Mouse (Mus musculus) forebrain, embryonic 12.5 days (tissue): ENCODE data around the gene Ssh2. TPM values are rescaled to one million over a fixed set of nuclear protein-coding genes. Genes with fewer than 3 reads are reported as not detected.

Source experiments
- ATAC-seq: fragments of 200-750 bp; cut with Nextera tagmentation; 2 replicates; pipeline ENCODE4 v1.8.0; 2017; ENCODE audit warnings: moderate TSS enrichment; ENCODE audit not compliant: low FRiP score
- H3K27ac ChIP-seq: fragments of 300-500 bp; sonication (generic); 2 replicates; pipeline ENCODE4 v1.5.1; 2016; ENCODE audit warnings: mild to moderate bottlenecking
- H3K27me3 ChIP-seq: fragments of 300-500 bp; sonication (generic); 2 replicates; pipeline ENCODE4 v1.6.1; 2016; ENCODE audit warnings: mild to moderate bottlenecking
- H3K36me3 ChIP-seq: fragments of 300-500 bp; sonication (generic); replicated peaks from 2 replicates; pipeline ENCODE4 v1.6.1; 2016; ENCODE audit warnings: mild to moderate bottlenecking
- H3K4me1 ChIP-seq: fragments of 300-500 bp; sonication (generic); 2 replicates; pipeline ENCODE4 v1.6.1; 2016
- H3K4me2 ChIP-seq: fragments of 300-500 bp; sonication (generic); 2 replicates; pipeline ENCODE4 v1.6.1; 2016; ENCODE audit warnings: mild to moderate bottlenecking, moderate library complexity
- H3K4me3 ChIP-seq: fragments of 300-500 bp; sonication (generic); replicated peaks from 2 replicates; pipeline ENCODE4 v1.5.1; 2016; ENCODE audit warnings: mild to moderate bottlenecking
- H3K9ac ChIP-seq: fragments of 300-500 bp; sonication (generic); 2 replicates; pipeline ENCODE4 v1.6.1; 2016; ENCODE audit warnings: mild to moderate bottlenecking
- H3K9me3 ChIP-seq: fragments of 300-500 bp; sonication (generic); 2 replicates; pipeline ENCODE4 v1.6.1; 2016
- WGBS: fragments of 180-500 bp; shearing (Covaris S2); methylation state at CpG from one replicate; pipeline ENCODE4 v1.1.7; 2016; 5-methylcytosine and 5-hydroxymethylcytosine counted together
- polyA plus RNA-seq: library from polyadenylated mRNA; unstranded; fragments of >200 nt; fragmentation: Nextera tagmentation; extraction: Ambion mirVana; gene quantifications from 2 replicates; pipeline ENCODE4 v1.2.1, GENCODE M21; 2016

Ssh2 gene
- polyA plus RNA-seq, 1 experiment from 2014 or later: 19.4 TPM

DNA sequence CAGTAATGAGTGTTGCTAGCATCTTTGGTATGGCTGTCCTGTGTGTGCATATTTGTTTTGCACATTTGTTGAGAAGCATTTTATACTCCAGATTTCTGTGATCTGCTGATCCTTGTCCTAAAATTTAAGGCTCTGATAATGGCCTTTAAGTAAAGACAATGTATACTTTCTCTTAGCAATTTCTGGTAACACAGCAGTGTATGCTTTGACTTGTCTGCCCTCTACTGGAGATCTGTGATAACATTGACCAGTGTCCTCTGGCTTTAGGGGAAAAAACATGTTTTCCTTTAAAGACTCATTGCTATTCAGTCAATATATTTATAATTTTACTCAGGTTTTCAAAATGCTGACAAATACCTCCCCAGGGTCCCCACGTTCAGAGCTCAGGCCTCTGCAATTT, 92.4 kb downstream of the Ssh2 start:
- no peak overlapping the region for H3K9ac ChIP-seq
- H3K27me3 ChIP-seq: no peaks in the 10 kb centered on the region
- 10% methylated on average over 1 of the region's 1 CpGs for WGBS
- no peak for ATAC-seq
- H3K4me1 ChIP-seq: no peaks in the 10 kb centered on the region
- no peak overlapping the region for H3K4me3 ChIP-seq
- no peak overlapping the region for H3K27ac ChIP-seq
- no peaks in the 10 kb centered on the region for H3K36me3 ChIP-seq
- H3K9me3 ChIP-seq: no peaks in the 10 kb centered on the region
- H3K4me2 ChIP-seq: no peak overlapping the region

DNA sequence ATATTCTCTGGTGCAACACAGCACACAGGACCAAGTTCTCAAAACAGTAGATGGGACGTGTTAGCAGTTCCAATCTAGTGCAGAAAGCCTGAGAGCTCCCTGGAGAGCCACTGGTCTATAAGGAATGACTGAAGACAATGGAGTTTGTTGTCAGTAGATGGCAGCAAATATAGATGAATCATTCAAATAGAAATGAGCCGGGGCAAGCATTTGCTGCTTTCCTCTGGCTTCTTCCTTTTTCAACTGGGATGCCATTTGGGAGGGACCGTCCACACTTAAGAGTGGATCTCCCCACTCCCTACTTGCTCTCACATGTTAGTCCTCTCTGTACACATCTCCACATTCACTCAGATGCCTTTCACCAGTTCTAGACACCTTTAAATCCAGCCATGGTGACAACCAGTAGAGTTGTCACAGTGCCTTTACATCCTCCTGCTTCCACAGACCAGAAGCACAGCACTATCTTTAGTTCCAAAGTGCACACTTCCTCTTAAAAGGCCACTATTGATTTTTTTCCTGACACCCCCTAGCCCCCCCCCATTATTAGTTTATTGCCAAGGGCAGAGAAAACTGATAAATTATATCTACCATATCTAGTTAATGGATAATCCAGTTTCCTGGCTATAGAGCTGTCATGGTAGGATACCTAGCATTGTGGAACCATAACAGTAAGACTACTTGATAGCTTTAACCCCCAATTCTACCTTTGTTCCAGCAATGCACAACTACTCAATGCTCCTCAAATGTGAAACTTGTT, 101.8 kb downstream of the Ssh2 start:
- ATAC-seq: no peak
- no peak overlapping the region for H3K4me3 ChIP-seq
- no peaks in the 10 kb centered on the region for H3K36me3 ChIP-seq
- H3K27ac ChIP-seq: no peak overlapping the region
- no peaks in the 10 kb centered on the region for H3K9me3 ChIP-seq
- no peaks in the 10 kb centered on the region for H3K27me3 ChIP-seq
- 65% methylated on average over 3 of the region's 3 CpGs for WGBS
- no peaks in the 10 kb centered on the region for H3K4me1 ChIP-seq
- no peak overlapping the region for H3K9ac ChIP-seq
- H3K4me2 ChIP-seq: no peak overlapping the region

DNA sequence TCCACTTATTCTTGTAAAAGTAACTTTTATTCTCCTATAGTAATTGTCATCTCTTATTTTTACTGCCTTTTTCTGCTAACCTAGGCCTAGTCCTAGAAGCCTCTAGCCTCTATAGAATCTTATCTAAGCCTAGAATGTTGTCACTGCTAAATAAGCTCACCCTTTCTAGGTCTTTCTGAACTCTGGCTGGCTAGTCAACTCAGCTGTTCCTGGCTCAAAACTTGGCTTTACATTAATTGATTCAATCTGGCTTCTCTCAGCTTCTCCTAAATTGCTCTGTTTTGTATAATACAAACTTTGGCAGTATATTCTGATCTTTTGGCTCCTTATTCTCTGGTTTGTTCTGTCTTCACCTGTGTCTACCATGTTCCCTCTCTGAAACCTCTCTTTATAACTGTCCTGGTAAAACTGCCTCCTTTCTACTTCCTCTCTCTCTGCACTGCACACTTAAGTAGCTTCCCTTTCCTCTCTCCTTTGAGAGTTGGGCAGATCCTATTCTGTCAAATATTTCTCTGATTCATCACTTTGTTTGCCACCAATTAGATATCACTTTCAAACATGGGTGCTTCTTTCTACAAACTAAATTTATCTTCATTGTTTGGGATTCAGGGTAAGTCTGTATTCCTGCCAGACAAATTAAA, 102.5 kb downstream of the Ssh2 start:
- Histone ChIP-seq H3K9ac (no peak overlapping the region), H3K27ac (no peak overlapping the region), H3K27me3 (no peaks in the 10 kb centered on the region), H3K9me3 (no peaks in the 10 kb centered on the region), H3K4me3 (no peak overlapping the region), H3K4me1 (no peaks in the 10 kb centered on the region), H3K36me3 (no peaks in the 10 kb centered on the region), H3K4me2 (no peak overlapping the region)
- no peak for ATAC-seq

DNA sequence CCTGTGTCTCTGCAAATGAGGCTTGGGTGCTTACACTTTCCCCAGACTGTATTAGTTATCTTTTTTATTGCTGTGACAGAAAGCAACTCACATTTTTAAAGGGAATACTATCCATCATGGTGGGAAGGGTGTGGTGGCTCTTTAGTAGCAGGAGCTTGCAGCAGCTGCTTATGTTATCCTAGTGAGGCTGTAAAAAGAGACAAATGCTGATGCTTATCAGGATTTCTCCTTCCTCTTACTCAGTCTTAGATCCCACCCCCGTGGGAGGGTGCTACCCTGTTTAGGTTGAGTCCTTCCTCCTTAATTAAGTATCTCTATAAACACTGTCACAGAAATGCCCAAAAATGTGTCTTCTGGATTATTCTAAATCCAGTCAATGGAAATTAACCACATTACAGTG, 105.1 kb downstream of the Ssh2 start:
- Histone ChIP-seq H3K4me3 (no peak overlapping the region), H3K9ac (no peak overlapping the region), H3K9me3 (no peaks in the 10 kb centered on the region), H3K4me2 (no peak overlapping the region), H3K27ac (no peak overlapping the region), H3K4me1 (no peaks in the 10 kb centered on the region), H3K36me3 (no peaks in the 10 kb centered on the region), H3K27me3 (no peaks in the 10 kb centered on the region)
- WGBS: 88% methylated on average over 1 of the region's 1 CpGs
- ATAC-seq: no peak

DNA sequence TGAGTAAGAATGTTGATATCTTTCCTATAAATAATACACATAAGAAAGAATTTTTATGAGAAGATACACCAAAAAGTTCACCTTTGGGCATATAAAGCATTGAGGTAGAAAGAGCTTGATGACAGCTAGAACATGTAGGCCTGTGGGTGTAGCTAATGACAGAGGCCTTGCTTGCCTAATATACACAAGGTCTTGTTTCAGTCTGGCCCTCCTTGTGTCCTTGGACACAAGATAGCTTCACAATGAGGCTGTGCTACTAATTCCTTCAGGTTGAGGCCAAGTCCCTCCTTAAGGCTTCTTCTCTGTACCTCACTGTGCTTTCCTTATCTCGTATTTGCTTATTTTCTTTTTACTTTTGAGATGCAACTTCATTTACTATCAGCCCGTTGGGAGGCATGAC, 114.4 kb downstream of the Ssh2 start:
- no peak overlapping the region for H3K4me3 ChIP-seq
- H3K9me3 ChIP-seq: no peaks in the 10 kb centered on the region
- no peaks in the 10 kb centered on the region; the same call in 1 of the 2 replicates for H3K4me1 ChIP-seq
- H3K9ac ChIP-seq: no peak overlapping the region
- WGBS: 92% methylated on average over 2 of the region's 2 CpGs
- no peak overlapping the region for H3K27ac ChIP-seq
- no peak for ATAC-seq
- peaks cover 5% of the 10 kb centered on the region for H3K36me3 ChIP-seq
- no peak overlapping the region for H3K4me2 ChIP-seq
- H3K27me3 ChIP-seq: no peaks in the 10 kb centered on the region

DNA sequence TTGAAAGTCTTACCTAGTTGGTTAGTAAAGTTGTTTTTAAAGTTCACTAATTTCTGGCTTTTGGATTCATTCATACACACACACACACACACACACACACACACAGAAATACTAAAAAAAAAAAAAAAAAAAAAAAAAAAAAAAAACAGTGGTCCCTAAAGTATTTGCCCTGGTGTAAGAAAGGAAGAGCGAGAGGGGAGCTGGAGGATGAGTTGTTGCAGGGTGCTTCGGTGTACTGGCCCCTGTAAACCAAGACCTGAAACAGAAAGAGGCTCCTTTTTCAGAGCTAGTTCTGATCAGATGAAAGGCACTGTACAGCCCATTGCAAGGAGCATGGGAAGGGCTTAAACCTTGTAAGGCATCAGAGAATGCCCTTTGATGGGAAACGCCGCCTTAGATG, 131.2 kb downstream of the Ssh2 start:
- H3K27me3 ChIP-seq: 0 out of 2 replicates have a peak, but pooled peaks cover 3% of the 10 kb centered on the region
- no peak overlapping the region for H3K27ac ChIP-seq
- peaks cover 17% of the 10 kb centered on the region for H3K4me1 ChIP-seq
- H3K9me3 ChIP-seq: no peaks in the 10 kb centered on the region
- H3K4me2 ChIP-seq: no peak overlapping the region; the same call in 1 of the 2 replicates
- no peaks in the 10 kb centered on the region for H3K36me3 ChIP-seq
- ATAC-seq: no peak
- WGBS: 83% methylated on average over 4 of the region's 4 CpGs
- no peak overlapping the region for H3K9ac ChIP-seq
- no peak overlapping the region for H3K4me3 ChIP-seq

DNA sequence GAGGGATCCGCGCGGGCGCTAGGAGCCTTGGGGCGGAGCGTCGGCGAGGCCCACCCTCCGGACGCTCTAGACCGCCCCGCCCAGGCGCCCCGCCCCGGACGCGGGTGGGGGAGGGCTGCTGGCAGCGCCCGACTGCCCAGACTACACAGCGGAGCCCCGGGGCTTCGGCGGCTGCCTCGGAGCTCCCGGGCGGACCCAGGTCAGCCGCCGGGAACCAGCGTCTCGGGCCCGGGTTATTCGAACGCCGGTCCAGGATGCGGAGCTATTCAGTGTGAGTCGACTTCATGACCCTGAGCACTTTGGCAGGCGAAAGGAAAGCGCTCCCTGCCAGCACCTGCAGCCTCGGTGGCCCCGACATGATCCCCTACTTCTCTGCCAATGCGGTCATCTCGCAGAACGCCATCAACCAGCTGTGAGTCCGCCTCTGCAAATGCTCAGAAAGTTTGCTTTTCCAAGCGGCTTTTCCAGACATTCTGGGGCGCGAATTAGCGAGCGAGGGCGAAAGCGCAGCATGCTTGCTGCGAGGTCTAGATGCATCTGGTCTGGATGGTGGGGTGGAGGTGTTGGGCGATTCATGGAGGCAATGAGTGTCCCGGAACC, 132.2 kb downstream of the Ssh2 start:
- 0 out of 2 replicates have a peak overlapping the region, but pooled peaks have one; percentile 31 for H3K27ac ChIP-seq
- H3K4me1 ChIP-seq: peaks cover 17% of the 10 kb centered on the region
- H3K4me2 ChIP-seq: peak overlapping the region; percentile 88
- peak; percentile 96 for ATAC-seq
- no peaks in the 10 kb centered on the region for H3K9me3 ChIP-seq
- 0 out of 2 replicates have a peak, but pooled peaks cover 3% of the 10 kb centered on the region for H3K27me3 ChIP-seq
- H3K9ac ChIP-seq: peak overlapping the region; percentile 62
- no peaks in the 10 kb centered on the region for H3K36me3 ChIP-seq
- under 1% methylated on average over 54 of the region's 54 CpGs for WGBS
- H3K4me3 ChIP-seq: peak overlapping the region; percentile 52

DNA sequence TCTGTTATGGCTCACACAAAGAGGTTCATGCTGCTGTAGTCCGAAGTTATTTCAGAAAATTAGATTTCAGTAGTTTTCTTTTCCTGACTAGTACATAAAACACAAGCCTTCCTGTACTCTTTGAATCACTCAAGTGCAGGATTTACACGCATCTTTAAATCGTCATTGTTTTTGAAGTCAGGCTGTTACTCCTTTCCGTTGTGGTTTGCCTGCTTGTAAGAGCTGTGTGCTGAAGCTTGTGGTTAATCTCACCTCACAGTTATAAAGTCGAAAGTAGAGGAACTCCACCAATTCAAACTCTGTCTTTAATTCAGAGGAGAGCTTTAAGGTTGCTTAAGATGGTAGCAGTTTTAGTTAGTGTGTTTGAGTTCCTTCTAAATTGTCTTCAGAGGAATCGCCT, 132.9 kb downstream of the Ssh2 start:
- ATAC-seq: no peak
- Histone ChIP-seq H3K36me3 (no peaks in the 10 kb centered on the region), H3K9ac (no peak overlapping the region), H3K27ac (no peak overlapping the region), H3K4me2 (peak overlapping the region; percentile 88), H3K27me3 (0 out of 2 replicates have a peak, but pooled peaks cover 3% of the 10 kb centered on the region), H3K9me3 (no peaks in the 10 kb centered on the region), H3K4me3 (peak overlapping the region; percentile 52; the same call in 1 of the 2 replicates), H3K4me1 (peaks cover 16% of the 10 kb centered on the region)
- WGBS: 32% methylated on average over 6 of the region's 6 CpGs

DNA sequence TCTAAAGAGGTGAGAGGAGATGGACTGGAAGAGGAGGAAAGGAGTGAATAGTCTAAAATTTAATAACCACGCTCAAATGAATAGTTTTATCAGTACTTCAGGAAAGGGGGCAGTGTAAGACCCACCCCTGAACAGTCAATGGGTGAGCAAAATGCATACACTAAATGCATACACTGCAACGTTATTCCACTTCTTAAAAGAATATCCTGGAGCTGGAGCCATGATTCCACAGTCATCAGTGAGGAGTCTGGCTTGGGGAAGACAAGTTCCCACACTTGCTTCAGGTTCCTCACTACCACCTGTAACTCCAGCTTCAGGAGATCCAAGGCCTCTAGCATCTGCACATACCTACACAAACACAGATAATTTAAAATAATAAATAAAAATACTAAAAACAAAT, 133.6 kb downstream of the Ssh2 start:
- no peak overlapping the region for H3K4me3 ChIP-seq
- no peak for ATAC-seq
- no peak overlapping the region for H3K9ac ChIP-seq
- H3K4me1 ChIP-seq: peaks cover 11% of the 10 kb centered on the region
- H3K9me3 ChIP-seq: no peaks in the 10 kb centered on the region
- no peak overlapping the region for H3K4me2 ChIP-seq
- 83% methylated on average over 2 of the region's 2 CpGs for WGBS
- no peaks in the 10 kb centered on the region for H3K36me3 ChIP-seq
- 0 out of 2 replicates have a peak, but pooled peaks cover 3% of the 10 kb centered on the region for H3K27me3 ChIP-seq
- H3K27ac ChIP-seq: no peak overlapping the region

DNA sequence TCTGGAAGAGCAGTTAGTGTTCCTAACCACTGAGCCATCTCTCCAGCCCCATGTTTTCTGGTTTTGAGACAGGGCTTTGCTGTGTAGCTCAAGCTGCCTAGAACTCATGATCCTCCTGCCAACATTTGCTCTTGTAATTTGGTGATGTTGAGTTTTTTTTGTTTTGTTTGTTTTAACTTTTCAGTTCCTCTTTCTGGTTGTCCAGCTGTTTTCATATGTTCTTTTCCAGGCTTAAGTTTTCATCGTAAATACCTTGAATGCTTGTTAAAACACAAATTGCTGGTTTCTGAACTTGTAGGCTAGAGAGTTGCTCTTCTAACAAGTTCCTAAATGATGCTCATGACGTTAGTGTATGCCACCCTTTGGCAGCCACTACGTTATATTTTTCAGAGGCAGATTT, 139.0 kb downstream of the Ssh2 start:
- 96% methylated on average over 3 of the region's 3 CpGs for WGBS
- no peak for ATAC-seq
- Histone ChIP-seq H3K27ac (no peak overlapping the region), H3K9ac (no peak overlapping the region), H3K4me1 (no peaks in the 10 kb centered on the region), H3K27me3 (no peaks in the 10 kb centered on the region), H3K36me3 (no peaks in the 10 kb centered on the region), H3K9me3 (no peaks in the 10 kb centered on the region), H3K4me2 (no peak overlapping the region), H3K4me3 (no peak overlapping the region)

DNA sequence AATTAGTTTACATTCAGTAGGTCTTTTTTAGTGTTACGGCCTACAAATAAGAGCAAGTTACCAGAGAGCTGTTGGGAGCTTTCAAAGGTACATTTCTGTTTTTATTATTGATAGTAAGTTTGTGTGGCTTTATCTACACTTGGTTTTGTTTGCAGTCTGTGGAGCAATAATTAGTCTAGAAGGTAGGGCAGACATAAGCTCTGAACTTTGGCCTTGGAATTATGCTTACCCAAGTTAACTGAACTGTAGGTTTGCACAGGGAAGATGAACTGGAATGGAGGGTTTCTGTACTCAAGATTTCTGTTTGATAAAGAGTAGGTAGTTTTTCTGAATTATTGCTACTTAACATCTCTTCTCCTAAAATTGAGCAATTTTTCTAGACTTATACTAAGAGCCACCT, 141.8 kb downstream of the Ssh2 start:
- Histone ChIP-seq H3K9ac (no peak overlapping the region), H3K9me3 (no peaks in the 10 kb centered on the region), H3K36me3 (no peaks in the 10 kb centered on the region), H3K27me3 (no peaks in the 10 kb centered on the region), H3K27ac (no peak overlapping the region), H3K4me1 (no peaks in the 10 kb centered on the region), H3K4me3 (no peak overlapping the region), H3K4me2 (no peak overlapping the region)
- 92% methylated on average over 1 of the region's 1 CpGs for WGBS
- no peak for ATAC-seq

DNA sequence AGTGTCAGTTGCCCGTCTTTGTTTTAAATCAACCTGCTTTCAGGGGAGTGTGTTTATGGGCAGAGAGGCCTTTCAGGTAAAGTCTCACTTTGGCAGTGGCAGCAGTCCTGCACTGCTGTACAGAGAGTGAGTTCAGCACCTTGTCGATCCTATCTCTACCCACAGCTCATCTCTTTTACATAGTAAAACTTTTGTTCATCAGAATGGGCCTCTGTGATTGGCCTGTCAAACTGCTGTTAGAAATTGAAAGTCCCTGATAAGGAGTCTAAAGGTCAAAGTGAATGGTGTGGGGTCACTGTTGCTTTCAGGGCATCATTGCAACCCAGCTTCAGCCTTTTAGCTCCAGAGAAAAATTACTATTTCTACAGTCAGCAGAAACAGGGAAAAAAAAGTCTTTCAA, 147.4 kb downstream of the Ssh2 start:
- ATAC-seq: no peak
- H3K27me3 ChIP-seq: no peaks in the 10 kb centered on the region
- H3K4me2 ChIP-seq: no peak overlapping the region
- no peak overlapping the region for H3K27ac ChIP-seq
- WGBS: 70% methylated on average over 2 of the region's 2 CpGs
- no peak overlapping the region for H3K9ac ChIP-seq
- no peaks in the 10 kb centered on the region for H3K9me3 ChIP-seq
- no peaks in the 10 kb centered on the region for H3K4me1 ChIP-seq
- H3K36me3 ChIP-seq: no peaks in the 10 kb centered on the region
- no peak overlapping the region for H3K4me3 ChIP-seq
